Mouse (Mus musculus) brain, adult 10 weeks (tissue): ENCODE data around the gene Usp11. TPM values are rescaled to one million over a fixed set of nuclear protein-coding genes. Genes with fewer than 3 reads are reported as not detected.

Experiments used
- polyA plus RNA-seq: library from polyadenylated mRNA; stranded (reverse); fragments of 350-450 nt; fragmentation: Illumina TruSeq; extraction: RNeasy Lipid Tissue Mini Kit (QIAGEN cat#74804); gene quantifications from one replicate; pipeline ENCODE4 v1.2.3, GENCODE M21; 2015; ENCODE audit warnings: low read depth, low replicate concordance

Usp11 gene
- polyA plus RNA-seq: 83.3 TPM

GRCm38 (mm10) chrX:20703741-20704290, at the start of gene Usp11:
Gene Usp11 (plus strand): TSS chrX:20703906.

GRCm38 (mm10) chrX:20658026-20658652, 45.6 kb upstream of the Usp11 start, which contains the start of gene Uba1:
Gene Uba1 (plus strand): TSS chrX:20658326.

GRCm38 (mm10) chrX:20687519-20688067, 16.1 kb upstream of the Usp11 start, which contains the start of gene Cdk16:
Gene Cdk16 (plus strand): TSS chrX:20687954.

Other genes with a start within 250 kb of the Usp11 start
- 0.94 TPM for gene Rgn, start 154.1 kb upstream of the Usp11 start, polyA plus RNA-seq
- 38.7 TPM for gene Rbm10, start 86.4 kb upstream of the Usp11 start, polyA plus RNA-seq
- gene Ndufb11, start 86.3 kb upstream of the Usp11 start, polyA plus RNA-seq: 306 TPM
- 236 TPM for gene Uba1, start 45.6 kb upstream of the Usp11 start, polyA plus RNA-seq
- gene Cdk16, start 16.0 kb upstream of the Usp11 start, polyA plus RNA-seq: 228 TPM
- gene Araf, start 93.9 kb downstream of the Usp11 start, polyA plus RNA-seq: 296 TPM
- 1.1 TPM for gene Timp1, start 166.3 kb downstream of the Usp11 start, polyA plus RNA-seq
- 332 TPM for gene Syn1, start 217.1 kb downstream of the Usp11 start, polyA plus RNA-seq
- 11.3 TPM for gene Cfp, start 227.6 kb downstream of the Usp11 start, polyA plus RNA-seq
- 45.5 TPM for gene Elk1, start 246.7 kb downstream of the Usp11 start, polyA plus RNA-seq